Mouse (Mus musculus) G1E (cell line): ENCODE data around the gene Pigl.

ENCODE experiments used
- CTCF ChIP-seq: IDR thresholded peaks from 2 replicates; pipeline ENCODE4 v1.5.1; 2012; ENCODE audit warnings: low read depth, low read length, inconsistent platforms, mixed read lengths
- GATA1 ChIP-seq: IDR thresholded peaks from 2 replicates; pipeline ENCODE4 v1.6.1; 2012; ENCODE audit warnings: borderline replicate concordance, low read length, inconsistent platforms, mixed read lengths

DNA sequence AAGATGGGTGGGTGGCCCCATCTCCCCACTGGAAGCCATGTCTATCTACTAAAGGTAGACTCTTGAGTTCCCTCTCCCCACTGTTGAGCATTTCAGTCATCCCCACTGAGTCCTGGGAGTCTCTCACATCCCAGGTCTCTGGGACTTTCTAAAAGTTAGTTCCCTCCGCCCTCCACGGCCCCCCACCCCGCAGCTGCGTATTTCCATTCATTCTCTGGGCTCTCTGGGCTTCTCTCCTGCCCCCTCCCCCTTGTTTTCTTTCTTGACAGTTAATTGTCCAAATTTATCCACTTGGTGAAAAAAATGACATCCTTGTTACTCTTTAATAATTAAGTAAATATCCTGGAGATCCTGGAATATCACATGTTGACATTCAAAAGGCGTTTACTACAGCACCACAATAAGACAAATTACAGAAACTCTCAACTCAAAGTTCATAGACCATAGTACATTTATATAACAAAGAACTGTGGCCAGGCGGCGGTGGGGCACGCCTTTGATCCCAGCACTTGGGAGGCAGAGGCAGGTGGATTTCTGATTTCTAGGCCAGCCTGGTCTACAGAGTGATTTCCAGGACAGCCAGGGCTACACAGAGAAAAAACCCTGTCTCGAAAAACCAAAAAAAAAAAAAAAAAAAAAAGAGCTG is 17.5 kb upstream of the Pigl start:
- TF ChIP-seq CTCF (no peak), GATA1 (no peak)
